Mouse (Mus musculus): ENCODE results near the gene Nek9.

DNA sequence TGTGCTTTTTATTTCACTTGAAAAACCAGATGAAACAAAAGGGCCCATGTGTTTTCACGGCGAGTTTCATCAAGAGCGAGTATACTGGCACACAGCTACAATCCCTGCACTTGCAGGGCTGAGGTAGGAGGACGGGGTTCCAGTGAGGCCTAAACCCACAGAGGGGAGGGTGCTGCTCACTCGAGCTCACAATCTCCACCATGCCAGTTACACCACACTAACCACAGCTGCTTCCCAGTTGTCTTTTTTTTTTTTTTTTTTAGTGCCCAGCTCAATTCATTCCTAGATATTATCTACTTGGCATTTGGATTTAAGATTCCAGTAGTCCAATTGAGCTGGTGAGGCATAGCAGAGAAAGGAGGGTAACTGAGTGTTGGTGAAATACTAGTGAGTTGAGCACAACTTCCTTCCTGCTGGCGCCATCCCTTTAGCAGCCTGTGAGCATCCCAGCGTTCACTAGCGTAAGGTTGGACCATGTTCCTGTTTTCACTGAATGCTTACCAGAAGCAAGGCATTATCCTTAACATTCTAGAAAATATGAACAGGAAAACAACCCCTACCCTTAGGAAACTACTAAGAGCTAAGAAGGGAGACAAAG, 33.0 kb upstream of the Nek9 start:
- TF ChIP-seq MAFK (IDR thresholded peaks at IDR 0.05; ENCODE audit: insufficient read depth, low read depth, low read length) (no peak), HCFC1 (IDR thresholded peaks at IDR 0.05; ENCODE audit: borderline replicate concordance, insufficient read depth, low read length) (no peak), CHD2 (IDR thresholded peaks at IDR 0.05; ENCODE audit: low read depth, low read length) (no peak)

Measured in ES-E14 (cell line).